Mouse (Mus musculus) bone marrow macrophage, adult 2 months (primary cell): ENCODE measurements around the gene Slc28a1.

Experiments used
- CTCF ChIP-seq: IDR thresholded peaks from 2 replicates; pipeline ENCODE4 v1.5.1; 2012; ENCODE audit warnings: low read depth, mild to moderate bottlenecking, low read length, moderate library complexity
- POLR2A ChIP-seq: IDR thresholded peaks from 2 replicates; pipeline ENCODE4 v1.6.1; 2012; ENCODE audit warnings: mild to moderate bottlenecking, low read depth, low read length, borderline replicate concordance

- TF ChIP-seq CTCF = no peak
- TF ChIP-seq POLR2A = no peak
Observed at GRCm38 (mm10) chr7:81174654-81175053, 60.1 kb downstream of the Slc28a1 start.
